Mouse (Mus musculus) cerebellum, adult (tissue): ENCODE data around the gene Kdm8.

Source experiments
- ATAC-seq: cut with Nextera tagmentation; 2 replicates; pipeline ENCODE4 v1.9.2; 2017; ENCODE audit warnings: mild to moderate bottlenecking, moderate library complexity, mixed read lengths; ENCODE audit not compliant: insufficient number of reproducible peaks, low FRiP score, low TSS enrichment

Kdm8 gene

DNA sequence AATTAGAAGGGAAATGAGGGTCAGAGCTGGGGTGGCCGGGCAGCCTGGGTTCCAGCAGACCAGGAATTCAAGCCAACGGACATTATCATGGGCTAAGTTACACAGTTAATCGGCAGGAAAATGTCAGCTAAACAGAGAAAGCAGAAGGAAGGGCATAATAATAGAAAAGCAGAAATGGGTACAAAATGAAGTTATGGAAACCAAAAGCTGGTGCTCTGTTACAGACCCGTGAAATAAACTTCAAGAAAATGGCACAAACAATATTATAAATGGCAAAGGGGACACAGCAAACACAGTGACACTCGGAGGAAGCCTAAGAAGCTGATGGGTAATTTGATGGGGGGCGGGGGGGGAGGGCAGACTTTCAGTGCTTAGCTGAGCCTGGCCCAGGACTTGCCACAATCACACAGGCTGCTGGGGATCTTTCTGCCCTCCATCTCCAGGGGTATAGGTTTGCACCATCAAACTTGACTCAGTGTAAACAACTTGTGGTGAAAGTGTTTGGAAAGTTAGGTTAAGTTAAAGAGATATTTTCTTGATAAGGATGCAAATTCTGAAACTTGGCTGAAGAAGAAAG, 51.5 kb downstream of the Kdm8 start:
- no peak for ATAC-seq

GRCm38 (mm10) chr7:125499927-125500868, 55.7 kb downstream of the Kdm8 start:
- ATAC-seq, result no peak

- no peak for ATAC-seq
Observed at GRCm38 (mm10) chr7:125500879-125501278, 56.4 kb downstream of the Kdm8 start.

GRCm38 (mm10) chr7:125503374-125504092, 59.1 kb downstream of the Kdm8 start:
- no peak for ATAC-seq

DNA sequence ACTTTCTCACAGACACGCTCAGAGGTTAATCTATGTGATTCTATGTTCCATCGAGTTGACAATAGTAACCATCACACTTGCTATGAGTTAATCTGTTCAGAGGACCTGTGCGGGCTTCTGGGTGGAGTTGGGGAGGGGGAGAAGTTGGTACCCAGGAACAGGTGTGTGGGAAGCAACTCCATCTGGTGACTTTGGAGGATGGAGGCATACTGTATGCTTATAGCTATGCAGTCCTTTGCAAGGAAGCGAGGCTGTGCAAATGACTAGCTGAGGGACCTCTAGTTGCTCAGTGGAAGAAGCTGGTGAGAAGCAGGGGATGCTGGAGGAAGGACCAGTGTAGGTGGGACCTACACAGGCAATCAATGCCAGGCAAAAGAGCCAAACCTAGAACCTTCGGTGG, 60.1 kb downstream of the Kdm8 start:
- no peak for ATAC-seq

GRCm38 (mm10) chr7:125505568-125505967, 61.1 kb downstream of the Kdm8 start:
- no peak for ATAC-seq

DNA sequence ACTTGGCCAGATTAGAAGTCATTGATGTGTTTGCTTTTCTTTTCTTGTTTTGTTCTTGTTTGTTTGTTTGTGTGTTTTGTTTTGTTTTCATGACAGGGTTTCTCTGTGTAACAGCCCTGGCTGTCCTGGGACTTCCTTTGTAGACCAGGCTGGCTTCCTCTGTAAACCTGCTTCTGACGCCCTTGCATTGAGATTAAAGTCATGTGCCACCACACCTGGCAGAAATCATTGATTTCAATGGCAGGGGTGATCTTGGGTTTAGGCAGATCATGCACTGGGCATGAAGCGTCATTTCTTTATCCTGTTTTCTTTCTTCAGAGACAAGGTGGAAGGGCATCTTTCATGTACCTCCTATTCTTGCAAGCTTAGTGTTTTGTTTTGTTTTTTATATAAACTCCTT, 62.8 kb downstream of the Kdm8 start:
- no peak for ATAC-seq

GRCm38 (mm10) chr7:125511432-125511831, 67.0 kb downstream of the Kdm8 start:
- no peak for ATAC-seq

GRCm38 (mm10) chr7:125511852-125512251, 67.4 kb downstream of the Kdm8 start:
- no peak for ATAC-seq
